In genomic region chr15:101970536-101970935, GRCm38 (mm10) we compare ENCODE assay signal across 8 mouse cellular contexts. TPM values are rescaled to one million over a fixed set of nuclear protein-coding genes. Genes with fewer than 3 reads are reported as not detected.
DNase-seq lines count a peak whose midpoint lies in the region; ATAC-seq and TF ChIP-seq lines count a peak whose summit lies in the region.

No protein-coding gene starts in this region.

- DNase-seq in hindbrain, embryonic 10.5 days (ENCODE audit: low spot score): peak; percentile 76
- DNase-seq in 3T3-L1 (ENCODE audit: low read depth, low spot score): peak; percentile 61
- peak; percentile 82 for DNase-seq in embryonic facial prominence, embryonic 11.5 days (ENCODE audit: low spot score)
- DNase-seq in lung, postnatal 10 days: peak; percentile 77
- no peak for DNase-seq in frontal cortex, postnatal 36 days (ENCODE audit: low spot score in 2 of 2)
- DNase-seq in thymus, adult 2 months: no peak

- H3K4me3 ChIP-seq in hindbrain, embryonic 10.5 days: no peak overlapping the region
- no peak overlapping the region for H3K4me3 ChIP-seq in hindbrain, embryonic 12.5 days
- H3K4me3 ChIP-seq in ES-Bruce4 (ENCODE audit: low read depth, low read length): no peak overlapping the region
- H3K4me3 ChIP-seq in embryonic facial prominence, embryonic 11.5 days (ENCODE audit: low read depth, low read length): no peak overlapping the region
- no peak overlapping the region for H3K4me3 ChIP-seq in thymus, adult 2 months (ENCODE audit: control insufficient read depth, insufficient read depth, low read length)

- H3K9ac ChIP-seq in hindbrain, embryonic 12.5 days: no peak overlapping the region
- H3K9ac ChIP-seq in ES-Bruce4 (ENCODE audit: low read depth, poor library complexity, severe bottlenecking): no peak overlapping the region
- no peak overlapping the region for H3K9ac ChIP-seq in embryonic facial prominence, embryonic 11.5 days (replicated peaks; ENCODE audit: low read length)

- ATAC-seq in hindbrain, embryonic 12.5 days (ENCODE audit: low FRiP score): no peak
- no peak for ATAC-seq in embryonic facial prominence, embryonic 11.5 days (replicated peaks; ENCODE audit: insufficient number of reproducible peaks, low FRiP score, low TSS enrichment, low read depth)

- H3K4me1 ChIP-seq in hindbrain, embryonic 10.5 days (replicated peaks): peaks cover 11% of the 10 kb centered on the region; the same call in 1 of the 2 replicates
- H3K4me1 ChIP-seq in hindbrain, embryonic 12.5 days: peaks cover 3% of the 10 kb centered on the region; the same call in 1 of the 2 replicates
- H3K4me1 ChIP-seq in ES-Bruce4 (ENCODE audit: control insufficient read depth, insufficient read depth, low read length): peaks cover under 1% of the 10 kb centered on the region
- no peaks in the 10 kb centered on the region for H3K4me1 ChIP-seq in embryonic facial prominence, embryonic 11.5 days (ENCODE audit: control insufficient read depth, insufficient read depth, low read length)
- no peaks in the 10 kb centered on the region for H3K4me1 ChIP-seq in thymus, adult 2 months (replicated peaks; ENCODE audit: control insufficient read depth, insufficient read depth, low read length)

- peaks cover 28% of the 10 kb centered on the region; the same call in 1 of the 2 replicates for H3K27me3 ChIP-seq in hindbrain, embryonic 10.5 days (ENCODE audit: insufficient read depth, poor library complexity, severe bottlenecking)
- peaks cover 11% of the 10 kb centered on the region for H3K27me3 ChIP-seq in hindbrain, embryonic 12.5 days
- no peaks in the 10 kb centered on the region for H3K27me3 ChIP-seq in ES-Bruce4 (ENCODE audit: control insufficient read depth, insufficient read depth, low read length, poor library complexity, severe bottlenecking)
- no peaks in the 10 kb centered on the region for H3K27me3 ChIP-seq in embryonic facial prominence, embryonic 11.5 days (ENCODE audit: control insufficient read depth, insufficient read depth, low read length)
- no peaks in the 10 kb centered on the region for H3K27me3 ChIP-seq in thymus, adult 2 months (ENCODE audit: control insufficient read depth, insufficient read depth, low read length)

- peak; percentile 78 for TF ChIP-seq CTCF in ES-Bruce4 (IDR thresholded peaks at IDR 0.05; ENCODE audit: low read depth, low read length)
- no peak for TF ChIP-seq CTCF in thymus, adult 2 months (IDR thresholded peaks at IDR 0.05; ENCODE audit: borderline replicate concordance, control insufficient read depth, extremely low read depth, insufficient read depth, low read length, poor library complexity)

- H3K36me3 ChIP-seq in hindbrain, embryonic 10.5 days: no peaks in the 10 kb centered on the region
- no peaks in the 10 kb centered on the region for H3K36me3 ChIP-seq in hindbrain, embryonic 12.5 days
- H3K36me3 ChIP-seq in ES-Bruce4 (ENCODE audit: control insufficient read depth, insufficient read depth, low read length, poor library complexity, severe bottlenecking): no peaks in the 10 kb centered on the region
- H3K36me3 ChIP-seq in embryonic facial prominence, embryonic 11.5 days (replicated peaks; ENCODE audit: control insufficient read depth, insufficient read depth, low read depth, low read length): no peaks in the 10 kb centered on the region
- H3K36me3 ChIP-seq in thymus, adult 2 months (ENCODE audit: control insufficient read depth, insufficient read depth, low read length): no peaks in the 10 kb centered on the region

- 0 out of 2 replicates have a peak overlapping the region, but pooled peaks have one; percentile 29 for H3K27ac ChIP-seq in hindbrain, embryonic 10.5 days
- H3K27ac ChIP-seq in hindbrain, embryonic 12.5 days: no peak overlapping the region
- no peak overlapping the region for H3K27ac ChIP-seq in ES-Bruce4 (ENCODE audit: insufficient read depth, low read length)
- H3K27ac ChIP-seq in embryonic facial prominence, embryonic 11.5 days (replicated peaks; ENCODE audit: low read depth, low read length): no peak overlapping the region
- no peak overlapping the region for H3K27ac ChIP-seq in thymus, adult 2 months (ENCODE audit: control insufficient read depth, insufficient read depth, low read length)

- TF ChIP-seq POLR2A in ES-Bruce4 (IDR thresholded peaks at IDR 0.05; ENCODE audit: insufficient read depth, low read length): no peak
- TF ChIP-seq POLR2A in thymus, adult 2 months (IDR thresholded peaks at IDR 0.05; ENCODE audit: control insufficient read depth, extremely low read depth, insufficient read depth, low read length, poor library complexity): no peak

- no peak overlapping the region for H3K4me2 ChIP-seq in hindbrain, embryonic 12.5 days (replicated peaks)
- no peak overlapping the region for H3K4me2 ChIP-seq in embryonic facial prominence, embryonic 11.5 days (ENCODE audit: low read depth, low read length)

- H3K9me3 ChIP-seq in hindbrain, embryonic 10.5 days: no peaks in the 10 kb centered on the region
- H3K9me3 ChIP-seq in hindbrain, embryonic 12.5 days (replicated peaks): no peaks in the 10 kb centered on the region
- H3K9me3 ChIP-seq in ES-Bruce4 (replicated peaks; ENCODE audit: control insufficient read depth, insufficient read depth, low read length, poor library complexity, severe bottlenecking): no peaks in the 10 kb centered on the region
- no peaks in the 10 kb centered on the region for H3K9me3 ChIP-seq in embryonic facial prominence, embryonic 11.5 days (replicated peaks; ENCODE audit: control insufficient read depth, low read length)

- no peak for TF ChIP-seq EP300 in ES-Bruce4 (IDR thresholded peaks at IDR 0.05; ENCODE audit: insufficient read depth, low read depth, low read length)

- WGBS in hindbrain, embryonic 10.5 days: 12% methylated on average over 3 of the region's 6 CpGs
- WGBS in hindbrain, embryonic 12.5 days: 14% methylated on average over 3 of the region's 6 CpGs
- 10% methylated on average over 3 of the region's 6 CpGs for WGBS in embryonic facial prominence, embryonic 11.5 days
- WGBS in thymus, adult 2 months: 36% methylated on average over 4 of the region's 6 CpGs

RNA-seq across cellular contexts. Expression of gene Krt78, which starts 16.4 kb away (rescaled TPM):
- polyA plus RNA-seq in hindbrain, embryonic 10.5 days (2016; fragmentation: Nextera tagmentation; extraction: Ambion mirVana): not detected in 2 replicates
- not detected in 2 replicates for polyA plus RNA-seq in hindbrain, embryonic 12.5 days (2016; fragmentation: Nextera tagmentation; extraction: Ambion mirVana)
- not detected in 2 replicates for polyA plus RNA-seq in ES-Bruce4 (2011; ENCODE audit: insufficient read depth, insufficient read length, low read depth, missing spikeins)
- polyA plus RNA-seq in embryonic facial prominence, embryonic 11.5 days (2014; fragmentation: Nextera tagmentation; extraction: Ambion mirVana): 0.10 TPM in 1 of 2 replicates, not detected in the other
- 0.82 and 0.94 TPM in 2 replicates for polyA plus RNA-seq in thymus, adult 2 months (2012; rRNA removed)

RNA-seq across cellular contexts. Expression of gene Krt79, which starts 30.4 kb away (rescaled TPM):
- 0.18 TPM in 1 of 2 replicates, not detected in the other for polyA plus RNA-seq in hindbrain, embryonic 10.5 days (2016; fragmentation: Nextera tagmentation; extraction: Ambion mirVana)
- polyA plus RNA-seq in hindbrain, embryonic 12.5 days (2016; fragmentation: Nextera tagmentation; extraction: Ambion mirVana): not detected in 2 replicates
- not detected in 2 replicates for polyA plus RNA-seq in ES-Bruce4 (2011; ENCODE audit: insufficient read depth, insufficient read length, low read depth, missing spikeins)
- 0.35 TPM in 1 of 2 replicates, not detected in the other for polyA plus RNA-seq in embryonic facial prominence, embryonic 11.5 days (2014; fragmentation: Nextera tagmentation; extraction: Ambion mirVana)
- 1.7 and 1.8 TPM in 2 replicates for polyA plus RNA-seq in thymus, adult 2 months (2012; rRNA removed)

RNA-seq across cellular contexts. Expression of gene Krt8, which starts 33.7 kb away (rescaled TPM):
- 43.1 and 55.5 TPM in 2 replicates for polyA plus RNA-seq in hindbrain, embryonic 10.5 days (2016; fragmentation: Nextera tagmentation; extraction: Ambion mirVana)
- 18.2 and 28.2 TPM in 2 replicates for polyA plus RNA-seq in hindbrain, embryonic 12.5 days (2016; fragmentation: Nextera tagmentation; extraction: Ambion mirVana)
- polyA plus RNA-seq in ES-Bruce4 (2011; ENCODE audit: insufficient read depth, insufficient read length, low read depth, missing spikeins): 306 and 318 TPM in 2 replicates
- 47.9 and 53.4 TPM in 2 replicates for polyA plus RNA-seq in embryonic facial prominence, embryonic 11.5 days (2014; fragmentation: Nextera tagmentation; extraction: Ambion mirVana)
- 220 and 270 TPM in 2 replicates for polyA plus RNA-seq in thymus, adult 2 months (2012; rRNA removed)

RNA-seq across cellular contexts. Expression of gene Krt4, which starts 46.0 kb away (rescaled TPM):
- polyA plus RNA-seq in hindbrain, embryonic 10.5 days (2016; fragmentation: Nextera tagmentation; extraction: Ambion mirVana): not detected in 2 replicates
- 0.21 TPM in 1 of 2 replicates, not detected in the other for polyA plus RNA-seq in hindbrain, embryonic 12.5 days (2016; fragmentation: Nextera tagmentation; extraction: Ambion mirVana)
- not detected in 2 replicates for polyA plus RNA-seq in ES-Bruce4 (2011; ENCODE audit: insufficient read depth, insufficient read length, low read depth, missing spikeins)
- polyA plus RNA-seq in embryonic facial prominence, embryonic 11.5 days (2014; fragmentation: Nextera tagmentation; extraction: Ambion mirVana): not detected in 2 replicates
- polyA plus RNA-seq in thymus, adult 2 months (2012; rRNA removed): 1.1 TPM in 2 replicates

RNA-seq across cellular contexts. Expression of gene Krt18, which starts 57.4 kb away (rescaled TPM):
- 38.6 and 53.5 TPM in 2 replicates for polyA plus RNA-seq in hindbrain, embryonic 10.5 days (2016; fragmentation: Nextera tagmentation; extraction: Ambion mirVana)
- polyA plus RNA-seq in hindbrain, embryonic 12.5 days (2016; fragmentation: Nextera tagmentation; extraction: Ambion mirVana): 19.8 and 30.0 TPM in 2 replicates
- polyA plus RNA-seq in ES-Bruce4 (2011; ENCODE audit: insufficient read depth, insufficient read length, low read depth, missing spikeins): 334 and 349 TPM in 2 replicates
- 57.9 and 75.1 TPM in 2 replicates for polyA plus RNA-seq in embryonic facial prominence, embryonic 11.5 days (2014; fragmentation: Nextera tagmentation; extraction: Ambion mirVana)
- polyA plus RNA-seq in thymus, adult 2 months (2012; rRNA removed): 197 and 219 TPM in 2 replicates

Comparison
In these comparisons a context has a peak if more than half of its experiments do, and no peak if none do; other contexts are left out.
1. DNase-seq: peak in hindbrain, embryonic 10.5 days (single experiment), 3T3-L1 (single experiment), embryonic facial prominence, embryonic 11.5 days (single experiment) and lung, postnatal 10 days (single experiment); none in frontal cortex, postnatal 36 days (0 of 2) and thymus, adult 2 months (single experiment).